Mouse (Mus musculus) limb, embryonic 14.5 days (tissue): ENCODE measurements around the gene Susd6. TPM values are rescaled to one million over a fixed set of nuclear protein-coding genes. Genes with fewer than 3 reads are reported as not detected.

Experiments
- ATAC-seq: fragments of 200-750 bp; cut with Nextera tagmentation; 2 replicates; pipeline ENCODE4 v1.8.0; 2017; ENCODE audit warnings: low read depth, moderate number of reproducible peaks, moderate TSS enrichment; ENCODE audit not compliant: low FRiP score
- DNase-seq: peaks from one replicate; pipeline ENCODE4 v3.0.0-alpha.2; 2015; ENCODE audit warnings: low spot score
- H3K27ac ChIP-seq: fragments of 300-500 bp; sonication (generic); replicated peaks from 2 replicates; pipeline ENCODE4 v1.5.1; 2014; ENCODE audit warnings: low read depth, mild to moderate bottlenecking, low read length, moderate library complexity, mixed read lengths
- H3K27me3 ChIP-seq: fragments of 300-500 bp; sonication (generic); 2 replicates; pipeline ENCODE4 v1.6.1; 2014; ENCODE audit warnings: low read length, mixed read lengths; ENCODE audit not compliant: control insufficient read depth, insufficient read depth
- H3K36me3 ChIP-seq: fragments of 300-500 bp; sonication (generic); 2 replicates; pipeline ENCODE4 v1.6.1; 2014; ENCODE audit warnings: mild to moderate bottlenecking, low read length, moderate library complexity, mixed read lengths; ENCODE audit not compliant: control insufficient read depth, insufficient read depth
- H3K4me1 ChIP-seq: fragments of 300-500 bp; sonication (generic); 2 replicates; pipeline ENCODE4 v1.6.1; 2014; ENCODE audit warnings: antibody characterized with exemption, low read length, mixed read lengths; ENCODE audit not compliant: control insufficient read depth, insufficient read depth
- H3K4me2 ChIP-seq: fragments of 300-500 bp; sonication (generic); replicated peaks from 2 replicates; pipeline ENCODE4 v1.6.1; 2014; ENCODE audit warnings: low read depth, mild to moderate bottlenecking, low read length, moderate library complexity; ENCODE audit not compliant: severe bottlenecking
- H3K4me3 ChIP-seq: fragments of 300-500 bp; sonication (generic); replicated peaks from 2 replicates; pipeline ENCODE4 v1.5.1; 2014; ENCODE audit warnings: low read length
- H3K9ac ChIP-seq: fragments of 300-500 bp; sonication (generic); 2 replicates; pipeline ENCODE4 v1.6.1; 2014; ENCODE audit warnings: mild to moderate bottlenecking, low read depth, low read length, moderate library complexity; ENCODE audit not compliant: severe bottlenecking
- H3K9me3 ChIP-seq: fragments of 300-500 bp; sonication (generic); 2 replicates; pipeline ENCODE4 v1.6.1; 2016; ENCODE audit warnings: low read length; ENCODE audit not compliant: control insufficient read depth
- POLR2A ChIP-seq: fragments of 200-500 bp; IDR thresholded peaks from 2 replicates; pipeline ENCODE4 v1.8.0; 2012; ENCODE audit warnings: inconsistent platforms, mild to moderate bottlenecking, moderate library complexity, borderline replicate concordance; ENCODE audit not compliant: insufficient read depth, insufficient read length; ENCODE audit errors: extremely low read depth
- WGBS: fragments of 180-500 bp; shearing (Covaris S2); extraction: QIAGEN DNeasy Blood & Tissue Kit; methylation state at CpG from one replicate; pipeline ENCODE4 v1.1.7; 2014; 5-methylcytosine and 5-hydroxymethylcytosine counted together
- polyA plus RNA-seq, 2 experiments: library from polyadenylated mRNA; depleted of rRNA in 1 of 2; stranded (reverse) in 1 of 2; unstranded in 1 of 2; fragments of >200 nt; fragmentation: Nextera tagmentation in 1 of 2; extraction: Ambion mirVana in 1 of 2; gene quantifications; 2 replicates each; pipeline versions ENCODE4 v1.2.1 to v1.2.3; 2012 to 2014

Gene Susd6
- polyA plus RNA-seq, 2 experiments = 22.3 to 28.6 TPM

- H3K9me3 ChIP-seq = no peaks in the 10 kb centered on the region
- ATAC-seq = no peak
- H3K4me2 ChIP-seq = peak overlapping the region; percentile 62
- H3K4me1 ChIP-seq = peaks cover 10% of the 10 kb centered on the region
- peak overlapping the region; percentile 94 for H3K4me3 ChIP-seq
- DNase-seq = peak; percentile 34
- peak overlapping the region; percentile 94; the same call in 1 of the 2 replicates for H3K27ac ChIP-seq
- no peak for TF ChIP-seq POLR2A
- H3K27me3 ChIP-seq = no peaks in the 10 kb centered on the region
- no peaks in the 10 kb centered on the region for H3K36me3 ChIP-seq
- WGBS = 39% methylated on average over 6 of the region's 6 CpGs
- H3K9ac ChIP-seq = peak overlapping the region; percentile 79
These were observed 1.5 kb downstream of the Susd6 start for GRCm38 (mm10) chr12:80791571-80792444.

- H3K4me2 ChIP-seq = no peak overlapping the region
- H3K9me3 ChIP-seq = no peaks in the 10 kb centered on the region
- TF ChIP-seq POLR2A = no peak
- DNase-seq (no peak), ATAC-seq (no peak)
- no peaks in the 10 kb centered on the region for H3K27me3 ChIP-seq
- H3K9ac ChIP-seq = no peak overlapping the region
- peaks cover 10% of the 10 kb centered on the region for H3K4me1 ChIP-seq
- no peak overlapping the region for H3K4me3 ChIP-seq
- WGBS = 75% methylated on average over 5 of the region's 5 CpGs
- no peaks in the 10 kb centered on the region for H3K36me3 ChIP-seq
- H3K27ac ChIP-seq = no peak overlapping the region
These were observed 2.6 kb downstream of the Susd6 start for GRCm38 (mm10) chr12:80792867-80793266.

GRCm38 (mm10) chr12:80793535-80793934 lies 3.2 kb downstream of the Susd6 start:
- no peak for TF ChIP-seq POLR2A
- H3K27ac ChIP-seq = no peak overlapping the region
- H3K9me3 ChIP-seq = no peaks in the 10 kb centered on the region
- H3K4me2 ChIP-seq = no peak overlapping the region
- ATAC-seq (no peak), DNase-seq (no peak)
- no peak overlapping the region for H3K4me3 ChIP-seq
- no peaks in the 10 kb centered on the region for H3K36me3 ChIP-seq
- no peak overlapping the region for H3K9ac ChIP-seq
- H3K4me1 ChIP-seq = peaks cover 12% of the 10 kb centered on the region
- 83% methylated on average over 1 of the region's 1 CpGs for WGBS
- no peaks in the 10 kb centered on the region for H3K27me3 ChIP-seq

- WGBS = 94% methylated on average over 4 of the region's 4 CpGs
- Histone ChIP-seq H3K27me3 (no peaks in the 10 kb centered on the region), H3K9ac (no peak overlapping the region), H3K4me3 (no peak overlapping the region), H3K4me1 (peaks cover 12% of the 10 kb centered on the region), H3K36me3 (no peaks in the 10 kb centered on the region), H3K9me3 (no peaks in the 10 kb centered on the region), H3K4me2 (no peak overlapping the region), H3K27ac (no peak overlapping the region)
- no peak for TF ChIP-seq POLR2A
- no peak for ATAC-seq
- DNase-seq = no peak
These were observed 4.2 kb downstream of the Susd6 start for GRCm38 (mm10) chr12:80794522-80794921.

- TF ChIP-seq POLR2A = no peak
- 49% methylated on average over 2 of the region's 2 CpGs for WGBS
- ATAC-seq (no peak), DNase-seq (no peak)
- no peaks in the 10 kb centered on the region for H3K36me3 ChIP-seq
- H3K4me2 ChIP-seq = no peak overlapping the region
- no peaks in the 10 kb centered on the region for H3K27me3 ChIP-seq
- no peak overlapping the region for H3K27ac ChIP-seq
- no peak overlapping the region for H3K9ac ChIP-seq
- H3K9me3 ChIP-seq = no peaks in the 10 kb centered on the region
- H3K4me1 ChIP-seq = peaks cover 8% of the 10 kb centered on the region; the same call in 1 of the 2 replicates
- H3K4me3 ChIP-seq = no peak overlapping the region
These were observed 4.8 kb downstream of the Susd6 start for GRCm38 (mm10) chr12:80794935-80795785.
